Mouse (Mus musculus) liver, adult 2 months (tissue): ENCODE measurements at regions not wholly inside any gene's neighbourhood (a gene's known extent, or its start where the extent isn't known, plus 50 kb on each side); places are given as distances from the start of the nearest gene placed in this dataset.

Experiments
- DNase-seq: peaks from one replicate; pipeline ENCODE4 v3.0.0-alpha.2; 2011; ENCODE audit warnings: low read depth, low spot score; ENCODE audit errors: extremely low read depth
- H3K27ac ChIP-seq: fragments of 200-500 bp; replicated peaks from 2 replicates; pipeline ENCODE4 v1.5.1; 2012; ENCODE audit warnings: low read depth, mild to moderate bottlenecking, control low read depth, inconsistent platforms, low read length; ENCODE audit not compliant: insufficient read depth
- H3K27me3 ChIP-seq: fragments of 200-500 bp; 2 replicates; pipeline ENCODE4 v1.6.1; 2012; ENCODE audit warnings: mild to moderate bottlenecking, moderate library complexity, low read length, inconsistent platforms; ENCODE audit not compliant: control insufficient read depth, insufficient read depth
- H3K36me3 ChIP-seq: fragments of 200-500 bp; 2 replicates; pipeline ENCODE4 v1.6.1; 2012; ENCODE audit warnings: low read length, inconsistent platforms; ENCODE audit not compliant: control insufficient read depth, insufficient read depth
- H3K4me1 ChIP-seq: fragments of 200-500 bp; 2 replicates; pipeline ENCODE4 v1.6.1; 2011; ENCODE audit warnings: low read length; ENCODE audit not compliant: control insufficient read depth, insufficient read depth
- H3K4me3 ChIP-seq: fragments of 200-500 bp; 2 replicates; pipeline ENCODE4 v1.5.1; 2011; ENCODE audit warnings: low read depth, mild to moderate bottlenecking, control low read depth, low read length, moderate library complexity; ENCODE audit not compliant: insufficient read depth
- H3K79me2 ChIP-seq: fragments of 200-500 bp; 2 replicates; pipeline ENCODE4 v1.6.1; 2012; ENCODE audit warnings: inconsistent platforms, mild to moderate bottlenecking, low read length, moderate library complexity; ENCODE audit not compliant: control insufficient read depth, insufficient read depth
- H3K9ac ChIP-seq: fragments of 200-500 bp; 2 replicates; pipeline ENCODE4 v1.6.1; 2012; ENCODE audit warnings: low read depth, mild to moderate bottlenecking, control low read depth, inconsistent platforms, low read length
- CTCF ChIP-seq: fragments of 200-500 bp; IDR thresholded peaks from 2 replicates; pipeline ENCODE4 v1.5.1; 2011; ENCODE audit warnings: low read depth, low read length, control low read depth
- POLR2A ChIP-seq: fragments of 200-500 bp; IDR thresholded peaks from 2 replicates; pipeline ENCODE4 v1.6.1; 2011; ENCODE audit warnings: low read length, control low read depth; ENCODE audit not compliant: insufficient read depth; ENCODE audit errors: extremely low read depth
- WGBS: fragments of 180-500 bp; shearing (Covaris S2); methylation state at CpG from one replicate; pipeline ENCODE4 v1.1.7; 2018; 5-methylcytosine and 5-hydroxymethylcytosine counted together

DNA sequence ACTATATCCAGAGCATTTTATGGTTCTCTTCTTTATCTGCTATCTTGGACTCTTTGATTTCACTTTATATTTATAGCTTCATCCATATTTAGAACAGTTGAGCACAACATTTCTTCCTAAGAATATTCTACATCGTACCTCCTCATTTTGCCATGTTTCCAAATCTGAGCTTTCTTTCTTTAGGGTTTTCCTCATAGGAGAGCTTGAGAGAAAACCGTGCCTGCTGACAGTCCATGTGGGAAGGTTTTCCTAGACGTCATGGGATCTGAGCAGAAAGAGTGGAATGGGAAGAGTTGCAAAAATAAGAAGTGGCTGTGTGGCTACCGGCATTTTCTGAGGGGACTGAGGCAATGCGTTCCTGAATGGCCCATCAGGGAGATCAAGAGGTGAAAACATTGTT is 92.5 kb upstream of the Lifr start:
- no peaks in the 10 kb centered on the region for H3K36me3 ChIP-seq
- no peaks in the 10 kb centered on the region for H3K79me2 ChIP-seq
- H3K4me3 ChIP-seq = no peak overlapping the region
- no peak overlapping the region for H3K27ac ChIP-seq
- no peaks in the 10 kb centered on the region for H3K27me3 ChIP-seq
- TF ChIP-seq POLR2A (no peak), CTCF (no peak)
- DNase-seq = no peak
- no peak overlapping the region for H3K9ac ChIP-seq
- H3K4me1 ChIP-seq = no peaks in the 10 kb centered on the region; the same call in 1 of the 2 replicates
- 94% methylated on average over 5 of the region's 5 CpGs for WGBS

DNA sequence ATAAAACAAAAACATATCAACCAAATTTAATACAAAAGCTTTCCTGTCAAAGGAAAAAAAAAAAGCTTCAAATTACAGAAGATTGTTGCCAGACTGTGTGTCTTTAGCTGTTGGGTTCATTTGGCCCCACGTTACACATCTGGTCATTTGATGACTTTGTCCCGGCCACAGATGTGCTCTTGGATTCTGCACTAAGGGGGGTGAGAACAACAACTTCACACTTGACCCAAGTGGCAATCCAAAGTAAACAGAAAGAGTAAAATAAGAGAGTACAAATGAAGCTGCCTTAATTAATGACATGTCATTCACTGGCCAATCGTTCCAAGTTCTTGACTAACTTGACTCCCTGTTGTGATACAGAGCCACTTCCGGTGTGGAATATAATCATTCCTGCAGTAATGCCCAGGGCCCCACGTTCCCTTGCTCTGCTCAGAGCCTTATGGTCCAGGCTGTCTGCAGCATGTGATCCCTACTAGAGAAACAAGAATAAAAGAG is 91.8 kb upstream of the Lifr start:
- no peaks in the 10 kb centered on the region for H3K27me3 ChIP-seq
- whole genome bisulfite sequencing = 87% methylated on average over 5 of the region's 5 CpGs
- H3K4me3 ChIP-seq = no peak overlapping the region
- DNase-seq = peak; percentile 20
- no peaks in the 10 kb centered on the region for H3K79me2 ChIP-seq
- H3K36me3 ChIP-seq = no peaks in the 10 kb centered on the region
- H3K4me1 ChIP-seq = no peaks in the 10 kb centered on the region; the same call in 1 of the 2 replicates
- H3K9ac ChIP-seq = no peak overlapping the region
- no peak for TF ChIP-seq CTCF
- TF ChIP-seq POLR2A = no peak
- H3K27ac ChIP-seq = no peak overlapping the region

DNA sequence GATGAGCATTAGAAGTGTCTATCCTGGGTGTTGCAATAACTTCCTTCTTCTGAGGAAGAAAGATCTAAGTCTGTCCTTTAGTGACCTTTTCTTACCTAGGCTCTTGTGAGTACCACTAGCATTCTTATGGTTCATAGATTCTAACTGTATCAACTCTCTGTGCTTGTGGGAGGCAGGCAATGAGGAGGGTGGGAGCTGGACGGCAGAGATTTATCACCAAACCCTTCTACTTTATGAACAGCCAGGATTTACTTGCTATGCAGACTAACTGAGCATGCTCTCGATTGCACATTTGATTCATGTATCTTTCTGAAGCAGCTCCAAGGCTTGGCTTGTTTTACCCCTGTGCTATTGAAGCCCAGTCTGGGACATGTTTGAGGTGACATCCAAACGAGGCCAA is 90.7 kb upstream of the Lifr start:
- H3K27me3 ChIP-seq = no peaks in the 10 kb centered on the region
- no peak for TF ChIP-seq POLR2A
- TF ChIP-seq CTCF = no peak
- H3K27ac ChIP-seq = no peak overlapping the region

DNA sequence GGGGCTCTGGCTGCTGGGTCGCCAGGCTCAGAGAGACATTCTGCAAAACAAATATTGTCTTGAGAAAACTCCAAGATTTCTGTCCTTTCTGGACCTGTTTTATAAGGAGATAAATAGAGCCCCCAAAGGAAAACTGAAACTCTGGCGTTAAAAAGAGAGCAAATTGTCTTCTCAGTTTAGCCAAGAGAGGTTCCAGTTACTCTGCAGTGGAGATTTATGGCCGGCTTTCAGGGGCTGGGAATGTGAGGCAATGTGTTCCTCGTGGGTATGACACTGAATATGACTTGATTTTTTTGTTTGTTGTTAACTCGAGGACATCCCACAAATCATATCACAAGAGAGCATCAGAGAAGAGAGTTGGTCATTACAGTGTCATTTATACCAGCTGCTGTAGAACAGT is 88.2 kb upstream of the Lifr start:
- no peak for TF ChIP-seq CTCF
- no peak for TF ChIP-seq POLR2A
- no peak for DNase-seq
- 60% methylated on average over 5 of the region's 5 CpGs for WGBS

More for the DNA sequence above, 90.7 kb upstream of the Lifr start:
- Histone ChIP-seq H3K4me1 (no peaks in the 10 kb centered on the region), H3K9ac (no peak overlapping the region), H3K79me2 (no peaks in the 10 kb centered on the region), H3K36me3 (no peaks in the 10 kb centered on the region), H3K4me3 (no peak overlapping the region)
- WGBS = 84% methylated on average over 3 of the region's 3 CpGs
- no peak for DNase-seq

DNA sequence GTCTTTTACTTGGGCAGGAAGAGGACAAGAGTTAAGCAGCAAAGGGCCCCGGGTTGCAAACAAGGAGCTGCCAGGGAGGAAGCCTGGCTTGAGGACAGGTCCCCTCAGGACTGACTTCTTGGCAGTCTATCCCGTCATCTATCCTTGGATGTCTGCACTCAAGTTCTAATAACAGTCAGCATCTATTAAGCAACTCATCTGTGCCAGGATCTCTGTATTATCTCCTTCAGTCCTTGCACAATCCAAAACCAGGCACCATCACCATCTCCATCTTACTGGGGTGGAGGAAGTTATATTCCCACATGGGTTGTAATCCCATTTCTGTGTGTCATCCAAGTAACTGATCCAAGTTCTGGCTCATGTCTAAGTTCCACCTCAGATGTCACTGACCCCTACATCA is 87.1 kb upstream of the Lifr start:
- Histone ChIP-seq H3K9ac (no peak overlapping the region), H3K4me1 (no peaks in the 10 kb centered on the region), H3K27ac (no peak overlapping the region), H3K27me3 (no peaks in the 10 kb centered on the region), H3K4me3 (no peak overlapping the region), H3K79me2 (no peaks in the 10 kb centered on the region), H3K36me3 (no peaks in the 10 kb centered on the region)
- 79% methylated on average over 2 of the region's 2 CpGs for WGBS
- DNase-seq = no peak
- TF ChIP-seq POLR2A = no peak
- no peak for TF ChIP-seq CTCF

More for the DNA sequence above, 88.2 kb upstream of the Lifr start:
- H3K9ac ChIP-seq = no peak overlapping the region
- no peak overlapping the region for H3K4me3 ChIP-seq
- no peaks in the 10 kb centered on the region for H3K36me3 ChIP-seq
- no peaks in the 10 kb centered on the region for H3K27me3 ChIP-seq
- no peaks in the 10 kb centered on the region for H3K4me1 ChIP-seq
- no peaks in the 10 kb centered on the region for H3K79me2 ChIP-seq
- H3K27ac ChIP-seq = no peak overlapping the region

DNA sequence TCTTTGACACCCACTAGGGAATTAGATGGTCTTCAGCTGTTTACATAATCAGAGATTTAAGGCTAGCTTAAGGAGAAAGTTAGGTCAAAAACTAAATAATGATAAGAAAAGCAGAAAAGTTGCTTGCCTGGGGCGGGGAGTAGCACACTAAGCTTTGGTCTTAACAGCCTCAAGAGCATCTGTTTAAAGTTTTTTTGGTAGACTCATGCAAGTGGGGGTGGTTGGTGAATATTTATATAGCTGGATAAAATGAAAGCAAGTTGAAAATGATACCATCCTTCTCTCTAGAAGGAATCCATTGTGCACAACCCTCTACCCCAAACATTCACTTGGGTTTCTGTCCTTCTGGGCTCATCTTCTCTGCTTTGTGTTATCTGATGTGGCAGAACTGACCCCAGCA is 85.3 kb upstream of the Lifr start:
- WGBS = 93% methylated on average over 1 of the region's 1 CpGs
- Histone ChIP-seq H3K79me2 (no peaks in the 10 kb centered on the region), H3K27me3 (no peaks in the 10 kb centered on the region), H3K4me1 (no peaks in the 10 kb centered on the region), H3K27ac (peak overlapping the region; percentile 44; the same call in 1 of the 2 replicates), H3K9ac (no peak overlapping the region), H3K36me3 (no peaks in the 10 kb centered on the region), H3K4me3 (no peak overlapping the region)
- TF ChIP-seq POLR2A (no peak), CTCF (no peak)
- DNase-seq = no peak
